Mouse (Mus musculus): ENCODE measurements around the gene Otof. TPM values are rescaled to one million over a fixed set of nuclear protein-coding genes. Genes with fewer than 3 reads are reported as not detected.

Otof gene
- total RNA-seq, 4 experiments from 2014 or later = 16.0 to 20.1 (median 18.2) TPM

DNA sequence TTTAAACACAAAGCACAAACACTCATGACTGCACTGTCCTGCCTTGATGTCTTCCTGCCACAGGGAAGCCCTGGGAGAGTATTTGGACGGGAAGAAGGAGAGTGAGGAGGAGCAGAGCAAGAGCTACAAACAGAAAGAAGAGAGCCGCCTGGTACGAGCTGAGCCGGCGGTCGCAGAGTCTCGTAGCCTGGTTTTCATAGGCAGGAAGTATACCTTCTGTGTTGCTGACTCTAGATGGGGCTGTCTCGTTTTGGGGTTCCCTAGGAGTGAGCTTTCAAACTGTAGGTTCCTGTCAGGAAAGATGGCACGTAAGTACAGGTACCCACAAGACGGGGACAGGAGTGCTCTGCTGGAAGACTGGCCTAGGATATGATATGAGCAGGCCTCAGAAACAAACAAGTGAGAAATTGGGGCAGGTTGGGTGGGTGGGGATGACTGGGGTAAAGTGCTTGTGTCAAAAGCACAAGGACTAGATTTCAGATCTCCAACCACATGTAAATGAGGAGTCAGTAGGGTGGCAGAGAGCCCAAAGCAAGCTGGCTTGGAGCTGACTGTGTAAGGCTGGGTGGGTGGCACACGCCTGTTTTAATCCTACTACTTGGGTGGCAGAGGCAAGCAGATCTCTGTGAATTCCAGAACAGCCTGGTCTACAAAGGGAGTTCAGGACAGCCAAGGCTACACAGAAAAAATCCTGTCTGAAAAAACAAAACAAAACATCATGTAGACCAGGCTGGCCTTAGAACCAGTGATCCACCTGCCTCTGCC, 119.9 kb downstream of the Otof start:
- DNase-seq (ENCODE audit: low spot score in 2 of 2) = no peak

DNA sequence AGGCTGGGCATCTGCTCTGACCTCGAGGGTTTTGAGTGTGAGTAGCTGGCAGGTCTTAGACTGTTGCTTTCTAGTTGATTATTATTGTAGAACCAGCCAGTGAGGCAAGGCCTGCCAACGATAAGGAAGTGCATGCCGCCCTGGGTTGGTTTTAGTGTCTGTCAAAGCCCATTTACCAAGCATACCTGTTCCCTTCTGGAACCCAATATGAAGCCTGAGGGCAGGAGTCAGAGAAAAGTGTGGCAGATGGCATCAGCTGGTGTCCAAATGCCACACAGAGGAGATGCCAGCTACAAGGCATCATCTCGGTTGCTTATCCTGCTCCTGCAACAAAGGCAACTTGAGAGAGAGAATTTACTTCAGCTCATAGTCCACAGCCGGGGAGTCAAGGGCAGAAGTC, 120.9 kb downstream of the Otof start:
- DNase-seq (ENCODE audit: low spot score in 2 of 2) = no peak

Other genes starting within 250 kb of the Otof start
- 10 to 100 TPM; 37.8 to 62.2 (median 48.9) TPM for gene Selenoi, start 229.4 kb downstream of the Otof start, total RNA-seq (2022)
- 10 to 100 TPM; 11.7 to 13.3 (median 12.7) TPM for gene Drc1, start 180.5 kb downstream of the Otof start, total RNA-seq (2022)
- under 1 TPM in 3 of 4 experiments, not detected in 1; 0.57 to 0.91 (median 0.63) TPM for gene 1700001C02Rik, start 4.1 kb upstream of the Otof start, total RNA-seq (2022)
- not detected for gene Cib4, start 83.9 kb upstream of the Otof start, total RNA-seq (2022)
- 10 to 100 TPM; 19.5 to 25.2 (median 21.7) TPM for gene Kcnk3, start 126.2 kb upstream of the Otof start, total RNA-seq (2022)
- gene Slc35f6, start 186.0 kb upstream of the Otof start, total RNA-seq (2022) = 10 to 100 TPM; 37.6 to 43.3 (median 39.8) TPM
- 1 to 10 TPM; 3.8 to 4.9 (median 4.5) TPM for gene Cenpa, start 204.8 kb upstream of the Otof start, total RNA-seq (2022)
- 10 to 100 TPM; 21.3 to 28.0 (median 27.4) TPM for gene Dpysl5, start 249.6 kb upstream of the Otof start, total RNA-seq (2022)

All from left cerebral cortex, adult 8-10 months (tissue).